Mouse (Mus musculus): ENCODE data around the gene Zfp93.

Gene Zfp93

GRCm38 (mm10) chr7:24300771-24301282 is 30.6 kb downstream of the Zfp93 start, which contains the start of gene Zfp61:
Gene Zfp61, minus strand, starts transcription at chr7:24301232.
- no peak for TF ChIP-seq GATA4 (IDR thresholded peaks at IDR 0.05; ENCODE audit: insufficient replicate concordance, low read length)

DNA sequence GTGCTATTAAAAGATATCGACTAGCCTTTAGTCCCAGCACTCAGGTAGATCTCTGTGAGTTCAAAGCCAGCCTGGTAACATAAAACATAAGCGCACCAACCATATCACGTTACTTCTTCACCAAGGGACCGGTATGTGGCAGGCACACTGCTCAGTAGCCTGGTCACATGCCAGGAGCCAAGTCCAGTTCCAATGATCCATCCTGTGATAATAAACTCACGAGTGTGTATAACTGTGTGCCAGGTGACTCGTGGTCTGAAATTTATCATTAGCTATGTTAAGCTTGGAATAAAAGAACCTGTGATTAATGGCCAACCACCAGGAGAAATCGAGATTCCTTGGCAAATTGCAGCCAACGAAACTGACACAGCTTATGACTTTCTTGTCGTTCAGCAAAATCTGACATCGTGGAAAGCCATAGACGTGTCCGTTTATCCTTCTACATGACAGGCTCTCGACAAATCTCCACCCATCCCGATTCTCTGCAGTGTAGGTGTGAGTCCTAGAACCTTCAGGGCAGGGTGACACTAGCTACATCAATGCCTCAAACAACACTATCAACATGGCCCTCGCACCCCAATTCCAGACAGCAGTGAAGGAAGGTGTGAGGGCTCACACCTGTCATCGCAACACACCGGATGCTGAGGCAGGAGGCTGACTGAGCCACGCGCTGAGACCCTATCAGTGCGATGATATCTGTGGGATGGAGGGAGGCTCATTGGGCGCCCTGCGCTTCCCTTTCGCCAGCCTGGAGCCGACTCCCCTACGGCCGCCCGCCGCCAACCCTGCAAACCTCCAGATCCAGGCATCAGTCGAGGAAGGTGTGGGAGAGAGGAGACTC is 45.7 kb downstream of the Zfp93 start:
- TF ChIP-seq GATA4 (IDR thresholded peaks at IDR 0.05; ENCODE audit: insufficient replicate concordance, low read length): no peak

- no peak for TF ChIP-seq GATA4 (IDR thresholded peaks at IDR 0.05; ENCODE audit: insufficient replicate concordance, low read length)
These were observed 46.4 kb downstream of the Zfp93 start, which contains the start of gene Zfp94 for GRCm38 (mm10) chr7:24316567-24317092. Gene Zfp94, minus strand, starts transcription at chr7:24316666.

DNA sequence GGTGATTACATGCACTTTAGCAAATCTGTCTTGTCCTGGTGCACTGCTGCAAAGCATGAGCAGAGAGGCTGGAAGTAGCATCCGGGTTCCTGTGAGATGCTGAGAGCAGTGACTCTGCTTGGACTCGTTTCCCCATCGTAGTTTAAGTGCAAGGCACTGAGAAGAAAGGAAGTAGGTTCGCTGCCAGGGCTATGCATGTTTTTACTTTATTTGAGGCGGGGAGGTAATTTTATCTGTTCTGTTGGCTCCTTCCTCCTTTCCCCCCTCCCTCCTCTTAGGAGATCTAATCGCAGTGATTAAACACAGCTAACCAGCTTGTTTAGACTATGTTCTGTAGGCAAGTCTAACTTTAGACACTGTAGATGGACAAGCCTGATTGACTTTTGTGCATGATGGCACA is 48.7 kb downstream of the Zfp93 start:
- TF ChIP-seq GATA4 (IDR thresholded peaks at IDR 0.05; ENCODE audit: insufficient replicate concordance, low read length): no peak

DNA sequence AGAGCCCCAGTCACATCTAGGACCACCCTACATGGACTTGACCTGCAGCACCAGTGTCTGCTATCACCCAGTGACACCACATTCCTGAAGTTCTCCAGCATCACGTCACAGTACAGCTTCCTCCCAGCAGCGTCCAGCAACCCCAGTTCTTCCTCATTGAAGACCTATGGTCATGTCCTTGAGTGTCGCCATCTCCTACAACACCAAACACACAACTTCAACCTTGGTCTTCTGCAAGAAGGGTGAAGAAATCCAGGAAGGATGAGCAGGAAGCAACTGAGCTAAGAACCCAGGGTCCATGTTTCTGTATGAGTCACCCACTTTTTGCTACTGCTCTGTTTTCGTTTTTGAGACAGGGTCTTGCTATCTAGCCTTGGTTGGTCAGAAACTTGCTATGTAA is 52.4 kb downstream of the Zfp93 start:
- TF ChIP-seq GATA4 (IDR thresholded peaks at IDR 0.05; ENCODE audit: insufficient replicate concordance, low read length): no peak

- TF ChIP-seq GATA4 (IDR thresholded peaks at IDR 0.05; ENCODE audit: insufficient replicate concordance, low read length): no peak
These were observed 55.0 kb downstream of the Zfp93 start for GRCm38 (mm10) chr7:24325197-24325596.

GRCm38 (mm10) chr7:24325675-24326128 is 55.5 kb downstream of the Zfp93 start:
- TF ChIP-seq GATA4 (IDR thresholded peaks at IDR 0.05; ENCODE audit: insufficient replicate concordance, low read length): no peak

DNA sequence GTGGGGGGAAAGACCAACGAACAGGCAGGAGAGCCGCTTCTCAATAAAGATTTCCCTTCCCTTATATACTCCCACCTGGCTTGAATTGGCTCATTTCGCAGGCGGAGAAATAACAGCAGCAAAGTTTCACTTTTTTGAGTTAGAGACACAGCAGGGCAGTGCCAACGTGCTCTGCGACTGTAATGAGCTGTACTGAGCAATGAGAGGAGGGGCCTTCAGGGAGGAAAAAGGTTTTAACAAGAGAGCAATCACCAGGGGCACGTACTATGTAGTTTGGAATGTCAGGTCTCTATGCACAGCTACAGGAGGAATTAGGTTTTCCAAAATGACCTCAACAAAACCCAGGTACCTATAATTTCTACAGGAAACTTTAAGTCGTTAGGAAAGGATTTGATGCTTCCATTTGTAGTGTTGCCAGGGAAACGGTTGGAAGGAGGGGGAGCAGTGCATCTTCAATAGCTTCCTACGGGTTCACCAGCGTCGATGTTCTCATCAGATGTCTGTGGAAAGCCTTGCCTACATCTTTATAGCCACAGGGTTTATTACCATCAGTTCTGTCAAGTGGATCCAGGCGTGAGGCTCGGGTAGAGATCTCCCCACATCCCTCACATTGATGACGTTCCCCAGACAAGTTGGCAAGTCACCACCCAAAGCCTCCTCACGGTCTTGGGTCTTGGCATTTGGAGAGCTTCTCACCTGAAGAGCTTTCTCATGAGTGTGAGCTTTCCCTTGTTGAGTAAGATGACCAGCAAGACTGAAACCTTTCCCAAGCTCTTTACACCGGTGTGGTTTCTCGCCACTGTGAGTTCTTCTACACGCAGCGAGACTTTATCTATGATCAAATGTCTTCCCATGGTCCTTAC is 56.3 kb downstream of the Zfp93 start:
- TF ChIP-seq GATA4 (IDR thresholded peaks at IDR 0.05; ENCODE audit: insufficient replicate concordance, low read length): no peak
